Mouse (Mus musculus) CH12.LX (cell line): ENCODE measurements around the gene Styx.

ENCODE experiments used
- CTCF ChIP-seq, 2 experiments: IDR thresholded peaks in 1 of 2; conservative IDR thresholded peaks in 1 of 2; 2 replicates each; pipeline ENCODE4 v1.5.1; 2011 to 2012; ENCODE audit warnings: low read depth in 2 of 2, low read length in 2 of 2, improper control_type of control experiment in 1 of 2, inconsistent platforms in 1 of 2, mild to moderate bottlenecking in 1 of 2, moderate library complexity in 1 of 2
- EP300 ChIP-seq: IDR thresholded peaks from 2 replicates; pipeline ENCODE4 v1.6.1; 2011; ENCODE audit warnings: low read length, improper control_type of control experiment
- GABPA ChIP-seq: IDR thresholded peaks from 2 replicates; pipeline ENCODE4 v1.6.1; 2012; ENCODE audit warnings: low read depth, low read length, improper control_type of control experiment, inconsistent platforms; ENCODE audit not compliant: insufficient replicate concordance
- HCFC1 ChIP-seq: IDR thresholded peaks from 2 replicates; pipeline ENCODE4 v1.6.1; 2012; ENCODE audit warnings: low read depth, mild to moderate bottlenecking, inconsistent platforms, low read length, improper control_type of control experiment
- JUND ChIP-seq: conservative IDR thresholded peaks from 2 replicates; pipeline ENCODE4 v1.6.1; 2011; ENCODE audit warnings: low read depth, low read length, improper control_type of control experiment
- KAT2A ChIP-seq: IDR thresholded peaks from 2 replicates; pipeline ENCODE4 v1.6.1; 2012; ENCODE audit warnings: low read length, improper control_type of control experiment, inconsistent platforms; ENCODE audit not compliant: insufficient replicate concordance
- MAFK ChIP-seq: IDR thresholded peaks from 2 replicates; pipeline ENCODE4 v1.6.1; 2011; ENCODE audit warnings: low read length, improper control_type of control experiment; ENCODE audit not compliant: insufficient replicate concordance
- NELFE ChIP-seq: IDR thresholded peaks from 2 replicates; pipeline ENCODE4 v1.6.1; 2011; ENCODE audit warnings: low read depth, low read length, improper control_type of control experiment
- POLR2A ChIP-seq: IDR thresholded peaks from 2 replicates; pipeline ENCODE4 v1.6.1; 2011; ENCODE audit warnings: low read depth, mild to moderate bottlenecking, improper control_type of control experiment, low read length
- POLR2AphosphoS2 ChIP-seq: IDR thresholded peaks from 2 replicates; pipeline ENCODE4 v1.6.1; 2011; ENCODE audit warnings: low read depth, low read length, improper control_type of control experiment
- USF1 ChIP-seq: IDR thresholded peaks from 2 replicates; pipeline ENCODE4 v1.6.1; 2014; ENCODE audit warnings: low read depth, mild to moderate bottlenecking, inconsistent platforms, low read length, improper control_type of control experiment
- ZC3H11A ChIP-seq: IDR thresholded peaks from 2 replicates; pipeline ENCODE4 v1.6.1; 2012; ENCODE audit warnings: low read depth, mild to moderate bottlenecking, inconsistent platforms, low read length, improper control_type of control experiment

GRCm38 (mm10) chr14:45452148-45452547, 101.3 kb downstream of the Styx start:
- TF ChIP-seq CTCF (conservative IDR thresholded peaks at IDR 0.05 in 1 of 2, IDR thresholded peaks at IDR 0.05 in 1 of 2; ENCODE audit: low read depth in 2 of 2, low read length in 2 of 2), result no peak
- TF ChIP-seq EP300, result no peak
- no peak for TF ChIP-seq ZC3H11A
- TF ChIP-seq GABPA, result no peak
- TF ChIP-seq JUND, result no peak
- no peak for TF ChIP-seq KAT2A
- TF ChIP-seq POLR2AphosphoS2, result no peak
- TF ChIP-seq USF1, result no peak
- no peak for TF ChIP-seq POLR2A
- no peak for TF ChIP-seq MAFK
- no peak for TF ChIP-seq NELFE
- no peak for TF ChIP-seq HCFC1
